Mouse (Mus musculus): ENCODE results near the gene Ilf2. TPM values are rescaled to one million over a fixed set of nuclear protein-coding genes. Genes with fewer than 3 reads are reported as not detected.

Gene Ilf2
- polyA plus RNA-seq, 1 experiment = 97.0 TPM

GRCm38 (mm10) chr3:90514691-90515090, 38.8 kb downstream of the Ilf2 start:
- no peak overlapping the region for H3K27ac ChIP-seq (ENCODE audit: insufficient read depth, low read length)
- peaks cover 7% of the 10 kb centered on the region; the same call in 1 of the 2 replicates for H3K4me1 ChIP-seq (ENCODE audit: control insufficient read depth, insufficient read depth, low read length)
- H3K4me3 ChIP-seq (ENCODE audit: insufficient read depth, low read length) = peak overlapping the region; percentile 33
- TF ChIP-seq POLR2A (IDR thresholded peaks at IDR 0.05; ENCODE audit: low read depth, low read length) (no peak; the same call in none of the 2 replicates), CTCF (IDR thresholded peaks at IDR 0.05; ENCODE audit: borderline replicate concordance, insufficient read depth, low read length) (no peak)

DNA sequence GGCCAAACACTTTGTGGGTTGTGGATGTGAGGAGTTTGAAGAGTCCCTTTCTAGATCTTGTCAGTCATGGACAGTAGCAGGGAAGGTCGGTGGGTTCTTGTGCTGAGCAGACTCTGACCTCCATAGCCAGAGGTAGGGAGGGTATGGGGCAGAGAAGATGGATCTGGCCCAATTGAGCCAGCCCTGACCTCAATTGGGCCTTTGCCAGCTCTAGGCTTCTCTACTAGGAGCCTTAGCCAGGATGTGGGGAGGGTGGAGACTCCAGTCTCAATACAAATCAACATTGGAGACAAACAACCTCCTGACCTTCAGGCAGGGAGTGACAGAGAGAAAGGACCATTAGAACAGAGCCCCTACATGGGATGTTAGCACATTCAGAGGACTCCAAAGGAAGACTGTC, 39.3 kb downstream of the Ilf2 start:
- TF ChIP-seq CTCF (IDR thresholded peaks at IDR 0.05; ENCODE audit: borderline replicate concordance, insufficient read depth, low read length) (no peak), POLR2A (IDR thresholded peaks at IDR 0.05; ENCODE audit: low read depth, low read length) (no peak)
- H3K27ac ChIP-seq (ENCODE audit: insufficient read depth, low read length) = no peak overlapping the region
- peaks cover 7% of the 10 kb centered on the region; the same call in 1 of the 2 replicates for H3K4me1 ChIP-seq (ENCODE audit: control insufficient read depth, insufficient read depth, low read length)
- peak overlapping the region; percentile 33 for H3K4me3 ChIP-seq (ENCODE audit: insufficient read depth, low read length)

GRCm38 (mm10) chr3:90515789-90516188, 39.9 kb downstream of the Ilf2 start:
- TF ChIP-seq POLR2A (IDR thresholded peaks at IDR 0.05; ENCODE audit: low read depth, low read length) (no peak), CTCF (IDR thresholded peaks at IDR 0.05; ENCODE audit: borderline replicate concordance, insufficient read depth, low read length) (no peak)
- Histone ChIP-seq H3K27ac (ENCODE audit: insufficient read depth, low read length) (no peak overlapping the region), H3K4me3 (ENCODE audit: insufficient read depth, low read length) (no peak overlapping the region), H3K4me1 (ENCODE audit: control insufficient read depth, insufficient read depth, low read length) (peaks cover 7% of the 10 kb centered on the region; the same call in 1 of the 2 replicates)

GRCm38 (mm10) chr3:90517711-90518110, 41.8 kb downstream of the Ilf2 start:
- Histone ChIP-seq H3K4me3 (ENCODE audit: insufficient read depth, low read length) (no peak overlapping the region), H3K27ac (ENCODE audit: insufficient read depth, low read length) (no peak overlapping the region), H3K4me1 (ENCODE audit: control insufficient read depth, insufficient read depth, low read length) (peaks cover 7% of the 10 kb centered on the region; the same call in 1 of the 2 replicates)
- TF ChIP-seq POLR2A (IDR thresholded peaks at IDR 0.05; ENCODE audit: low read depth, low read length) (no peak), CTCF (IDR thresholded peaks at IDR 0.05; ENCODE audit: borderline replicate concordance, insufficient read depth, low read length) (no peak)

DNA sequence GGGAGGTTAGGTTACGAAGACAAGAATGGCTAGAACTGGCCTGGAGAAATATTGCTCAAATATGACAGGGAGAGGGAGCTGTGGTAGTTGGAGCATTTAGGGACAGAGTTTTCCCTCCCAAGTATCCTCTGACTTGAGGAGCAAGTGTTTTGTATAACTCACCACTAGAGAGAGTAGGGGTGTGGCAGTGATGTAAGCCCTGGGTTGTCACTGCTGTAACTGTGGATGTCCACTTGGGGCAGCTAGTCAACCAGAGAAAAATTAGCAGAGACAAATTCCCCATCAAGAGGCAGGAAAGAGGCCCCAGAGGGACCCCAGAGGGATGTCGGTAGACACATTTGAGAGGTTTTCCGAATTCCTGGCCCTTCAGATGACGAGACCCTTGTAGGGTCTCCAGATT, 49.5 kb downstream of the Ilf2 start:
- Histone ChIP-seq H3K27ac (ENCODE audit: insufficient read depth, low read length) (no peak overlapping the region), H3K4me3 (ENCODE audit: insufficient read depth, low read length) (no peak overlapping the region), H3K4me1 (ENCODE audit: control insufficient read depth, insufficient read depth, low read length) (no peaks in the 10 kb centered on the region)
- TF ChIP-seq POLR2A (IDR thresholded peaks at IDR 0.05; ENCODE audit: low read depth, low read length) (no peak), CTCF (IDR thresholded peaks at IDR 0.05; ENCODE audit: borderline replicate concordance, insufficient read depth, low read length) (0 out of 2 replicates have a peak, but pooled peaks have one; percentile 4)

DNA sequence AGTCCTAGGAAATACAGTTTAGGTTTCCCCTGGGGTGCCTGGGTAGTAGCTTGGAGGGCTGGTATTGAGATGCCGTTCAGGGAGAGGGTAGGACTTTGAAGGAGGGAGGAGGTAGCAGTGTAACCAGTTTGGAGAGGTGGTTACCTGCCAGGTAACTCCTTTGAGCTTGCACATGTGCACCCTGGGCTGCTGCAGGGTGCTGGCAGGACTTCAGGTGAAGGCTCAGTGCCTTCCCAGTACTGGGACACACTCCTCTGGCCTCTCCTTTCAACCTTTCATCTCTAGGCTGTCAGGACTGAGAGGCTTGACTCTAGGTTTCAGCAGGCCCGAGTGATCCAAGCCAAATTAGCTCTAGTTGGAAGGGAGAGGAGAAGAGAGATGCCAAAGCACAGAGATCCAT, 50.1 kb downstream of the Ilf2 start:
- no peak overlapping the region for H3K4me3 ChIP-seq (ENCODE audit: insufficient read depth, low read length)
- no peaks in the 10 kb centered on the region for H3K4me1 ChIP-seq (ENCODE audit: control insufficient read depth, insufficient read depth, low read length)
- no peak overlapping the region for H3K27ac ChIP-seq (ENCODE audit: insufficient read depth, low read length)
- TF ChIP-seq CTCF (IDR thresholded peaks at IDR 0.05; ENCODE audit: borderline replicate concordance, insufficient read depth, low read length) (no peak), POLR2A (IDR thresholded peaks at IDR 0.05; ENCODE audit: low read depth, low read length) (no peak)

DNA sequence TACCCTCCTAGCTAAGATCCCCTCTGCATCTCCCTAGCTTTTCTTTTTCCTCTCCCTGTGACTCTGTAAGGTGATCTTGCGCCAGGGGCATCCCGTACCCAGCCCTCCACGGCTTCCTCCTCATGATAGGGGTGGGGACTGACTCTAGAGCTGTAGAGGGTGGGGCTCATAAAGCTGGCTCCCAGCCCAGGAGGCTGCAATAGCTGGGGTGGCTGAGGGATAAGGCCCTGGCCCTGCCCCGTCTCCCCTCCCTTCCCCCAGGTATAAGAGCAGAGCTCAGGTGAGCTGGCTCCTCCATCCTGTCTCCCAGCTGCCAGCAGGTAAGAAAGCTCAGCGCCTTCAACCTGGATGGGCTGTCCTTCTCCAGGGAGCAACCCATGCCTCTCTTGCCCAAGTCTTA, 50.7 kb downstream of the Ilf2 start, which contains the start of gene S100a14:
S100a14 (plus strand) TSS at position 277 of the 400 bp plus-strand sequence.
- no peak within 1 kb of the TSS for H3K27ac ChIP-seq (ENCODE audit: insufficient read depth, low read length)

DNA sequence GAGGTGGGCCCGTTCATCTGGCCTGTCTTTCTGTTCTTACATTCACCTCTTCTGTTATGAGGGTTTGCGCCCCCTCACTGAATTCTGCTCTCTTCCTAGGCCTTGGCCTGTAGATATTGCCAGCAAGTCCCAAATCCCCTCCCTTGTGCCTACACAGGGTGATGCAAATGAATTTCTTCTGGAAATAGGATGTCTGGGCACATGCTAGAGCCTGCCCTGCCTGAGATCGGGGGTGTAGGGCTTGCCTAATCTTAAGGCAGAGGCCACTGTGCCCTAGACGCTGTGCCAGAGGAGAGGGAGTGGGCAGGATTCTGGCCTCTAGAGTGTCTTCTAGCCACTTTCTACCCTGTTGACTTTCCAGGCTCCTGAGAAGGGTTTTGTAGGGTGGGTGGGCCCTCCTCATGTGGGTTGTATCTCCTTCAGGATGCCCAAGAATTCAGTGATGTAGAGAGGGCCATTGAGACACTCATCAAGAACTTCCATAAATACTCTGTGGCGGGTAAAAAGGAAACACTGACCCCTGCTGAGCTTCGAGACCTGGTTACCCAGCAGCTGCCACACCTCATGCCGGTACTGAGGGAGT, 51.5 kb downstream of the Ilf2 start:
- H3K4me1 ChIP-seq (ENCODE audit: control insufficient read depth, insufficient read depth, low read length) = no peaks in the 10 kb centered on the region
- H3K27ac ChIP-seq (ENCODE audit: insufficient read depth, low read length) = no peak overlapping the region
- no peak for TF ChIP-seq POLR2A (IDR thresholded peaks at IDR 0.05; ENCODE audit: low read depth, low read length)
- no peak for TF ChIP-seq CTCF (IDR thresholded peaks at IDR 0.05; ENCODE audit: borderline replicate concordance, insufficient read depth, low read length)
- no peak overlapping the region for H3K4me3 ChIP-seq (ENCODE audit: insufficient read depth, low read length)

More for the DNA sequence above, 50.7 kb downstream of the Ilf2 start, which contains the start of gene S100a14:
- Histone ChIP-seq H3K4me3 (ENCODE audit: insufficient read depth, low read length) (no peak within 1 kb of the TSS), H3K4me1 (ENCODE audit: control insufficient read depth, insufficient read depth, low read length) (no peaks in the 10 kb centered on the region)
- TF ChIP-seq POLR2A (IDR thresholded peaks at IDR 0.05; ENCODE audit: low read depth, low read length) = no peak
- TF ChIP-seq CTCF (IDR thresholded peaks at IDR 0.05; ENCODE audit: borderline replicate concordance, insufficient read depth, low read length) = no peak

DNA sequence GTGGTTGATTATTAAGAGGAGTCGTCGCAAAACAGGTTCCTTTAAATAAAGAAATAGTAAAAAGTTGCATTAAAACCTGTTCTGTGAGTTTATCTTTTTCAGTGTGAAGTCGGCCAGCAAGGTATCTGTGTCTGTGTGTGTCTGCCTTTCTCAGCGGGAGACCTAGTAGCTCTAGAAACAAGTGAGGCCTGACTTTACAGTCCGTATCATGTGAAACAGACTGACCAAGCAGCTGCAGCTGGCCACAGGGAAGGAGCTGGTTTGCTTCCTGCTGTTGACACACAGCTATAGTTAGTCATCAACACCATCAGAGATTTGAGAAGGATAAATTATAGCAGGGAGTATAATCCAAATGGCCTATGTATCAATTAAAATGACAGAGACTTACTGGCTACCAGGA, 55.8 kb downstream of the Ilf2 start:
- TF ChIP-seq POLR2A (IDR thresholded peaks at IDR 0.05; ENCODE audit: low read depth, low read length) (no peak), CTCF (IDR thresholded peaks at IDR 0.05; ENCODE audit: borderline replicate concordance, insufficient read depth, low read length) (no peak)
- H3K27ac ChIP-seq (ENCODE audit: insufficient read depth, low read length) = no peak overlapping the region
- H3K4me1 ChIP-seq (ENCODE audit: control insufficient read depth, insufficient read depth, low read length) = no peaks in the 10 kb centered on the region
- no peak overlapping the region for H3K4me3 ChIP-seq (ENCODE audit: insufficient read depth, low read length)

- Histone ChIP-seq H3K4me1 (ENCODE audit: control insufficient read depth, insufficient read depth, low read length) (no peaks in the 10 kb centered on the region), H3K4me3 (ENCODE audit: insufficient read depth, low read length) (no peak overlapping the region), H3K27ac (ENCODE audit: insufficient read depth, low read length) (no peak overlapping the region)
- TF ChIP-seq CTCF (IDR thresholded peaks at IDR 0.05; ENCODE audit: borderline replicate concordance, insufficient read depth, low read length) (no peak), POLR2A (IDR thresholded peaks at IDR 0.05; ENCODE audit: low read depth, low read length) (no peak)
These were observed 59.5 kb downstream of the Ilf2 start for GRCm38 (mm10) chr3:90535446-90535845.
